17 mouse cellular contexts compared by ENCODE assay signal in genomic region chr1:182882611-182883010, GRCm38 (mm10).
"Had no signal": no experiment of that assay in that cellular context is flagged by ENCODE, and none has a peak within 500 bp of the region (broad histone marks: within the 10 kb centered on the region; RNA-seq: fewer than 3 reads in every experiment).

No protein-coding gene starts in this region.

- ATAC-seq: hindbrain, embryonic 16.5 days; intestine, embryonic 16.5 days had no signal

- DNase-seq: gastrocnemius, postnatal 14 days; gastrocnemius, postnatal 36 days; heart, adult 11 months; heart, adult 2 months; heart, postnatal 14 days; heart, postnatal 36 days; kidney, adult 11 months; kidney, adult 2 months; kidney, adult 9 months; kidney, postnatal 14 days; kidney, postnatal 36 days; layer of hippocampus, adult 9-11 months; layer of hippocampus, postnatal 36 days; liver; liver, embryonic 13.5 days had no signal
